Mouse (Mus musculus): ENCODE data around the gene Mboat2.

DNA sequence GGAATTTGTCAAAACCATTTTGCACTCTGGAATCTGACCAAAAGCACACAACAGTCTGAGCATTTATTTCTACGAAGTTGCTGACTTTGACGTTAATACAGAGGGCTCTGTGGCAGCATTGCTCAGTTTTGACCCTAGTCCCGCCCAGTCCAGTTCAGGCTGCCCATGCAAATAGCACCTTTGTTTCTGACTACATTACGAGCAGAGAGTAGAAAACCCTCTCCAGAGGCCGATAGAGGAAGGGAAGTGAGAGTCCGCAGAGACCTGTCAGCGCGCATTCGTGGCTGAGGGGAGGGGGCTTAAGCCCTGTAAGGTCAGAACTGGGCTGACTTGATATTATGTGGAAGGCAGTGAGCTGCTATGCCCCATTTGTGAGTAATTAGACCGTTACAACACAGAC lies 69.0 kb downstream of the Mboat2 start:
- TF ChIP-seq POLR2A (IDR thresholded peaks at IDR 0.05; ENCODE audit: low read depth, low read length): no peak
- no peak for TF ChIP-seq MAFK (IDR thresholded peaks at IDR 0.05; ENCODE audit: insufficient replicate concordance, low read length)
- TF ChIP-seq EP300 (IDR thresholded peaks at IDR 0.05; ENCODE audit: low read length): peak; percentile 85
- 0 out of 2 replicates have a peak, but pooled peaks have one; percentile 34 for TF ChIP-seq E2F4 (IDR thresholded peaks at IDR 0.05; ENCODE audit: insufficient replicate concordance, low read depth, low read length)

All from CH12.LX (cell line).